Mouse (Mus musculus) ovary, adult 18-20 months (tissue): ENCODE results near the gene Grk4.
A peak's percentile ranks its signal among the peaks of the same experiment; 100 is the strongest.

Experiments used
- DNase-seq: peaks from one replicate; pipeline ENCODE4 v3.0.0; 2022; ENCODE audit warnings: low spot score, mixed read lengths

Grk4 gene

GRCm38 (mm10) chr5:34659686-34660590 is at the start of gene Grk4, which contains the start of gene Nop14:
TSS of gene Grk4 (plus strand) at chr5:34660379.
TSS of gene Nop14 (minus strand) at chr5:34660148.
- DNase-seq: peak; percentile 99

DNA sequence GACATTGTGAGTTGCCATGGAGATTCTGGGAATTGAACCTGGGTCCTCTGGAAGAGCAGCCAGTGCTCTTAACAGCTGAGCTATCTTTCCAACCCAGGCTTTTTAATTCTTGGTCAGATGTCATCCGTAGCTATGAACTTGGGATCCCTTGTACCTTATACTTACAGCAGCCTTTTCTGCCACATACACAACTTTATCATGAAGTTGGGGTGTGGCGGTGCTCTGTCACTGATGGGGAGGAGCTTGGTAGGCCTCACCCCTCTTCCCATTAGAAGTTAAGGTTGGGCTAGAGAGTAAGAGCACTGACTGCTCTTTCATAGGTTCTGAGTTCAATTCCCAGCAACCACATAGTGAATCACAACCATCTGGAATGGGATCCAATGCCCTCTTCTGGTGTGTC is 27.2 kb upstream of the Grk4 start:
- DNase-seq: no peak

- no peak for DNase-seq
Measured at GRCm38 (mm10) chr5:34633641-34634040, 26.5 kb upstream of the Grk4 start.

DNA sequence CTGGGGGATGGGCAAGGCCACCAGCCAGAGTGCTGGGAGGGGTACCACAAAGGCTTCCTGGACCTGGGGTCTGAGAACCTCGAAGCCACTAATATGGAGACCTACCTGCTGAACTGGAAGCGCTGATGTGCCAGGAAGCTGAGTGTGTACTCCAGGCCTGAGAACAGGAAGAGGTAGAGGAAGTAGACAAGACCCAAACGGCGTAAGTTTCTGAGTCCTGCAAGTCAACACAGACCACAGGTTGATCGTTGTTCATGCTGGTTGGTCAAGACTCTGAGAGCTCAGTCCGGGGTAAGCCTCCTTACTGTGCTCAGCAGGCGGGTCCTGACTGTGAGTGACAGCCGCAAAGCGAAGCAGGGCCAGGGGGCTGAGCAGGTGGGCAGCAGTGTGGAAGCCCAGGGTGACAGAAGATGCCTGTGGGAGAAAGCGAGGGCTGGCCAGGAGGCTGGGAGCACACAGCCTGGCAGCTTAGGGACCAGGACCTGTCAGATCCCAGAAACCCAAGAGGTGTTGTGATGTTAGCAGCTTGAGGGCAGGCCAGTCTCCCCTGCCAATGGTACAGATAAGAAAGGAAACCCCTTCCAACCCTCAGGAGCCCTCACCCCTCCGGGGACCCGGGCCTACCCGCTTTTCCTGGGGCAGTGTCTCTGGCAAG is 25.3 kb upstream of the Grk4 start:
- no peak for DNase-seq

GRCm38 (mm10) chr5:34635665-34636192 is 24.4 kb upstream of the Grk4 start:
- no peak for DNase-seq

DNA sequence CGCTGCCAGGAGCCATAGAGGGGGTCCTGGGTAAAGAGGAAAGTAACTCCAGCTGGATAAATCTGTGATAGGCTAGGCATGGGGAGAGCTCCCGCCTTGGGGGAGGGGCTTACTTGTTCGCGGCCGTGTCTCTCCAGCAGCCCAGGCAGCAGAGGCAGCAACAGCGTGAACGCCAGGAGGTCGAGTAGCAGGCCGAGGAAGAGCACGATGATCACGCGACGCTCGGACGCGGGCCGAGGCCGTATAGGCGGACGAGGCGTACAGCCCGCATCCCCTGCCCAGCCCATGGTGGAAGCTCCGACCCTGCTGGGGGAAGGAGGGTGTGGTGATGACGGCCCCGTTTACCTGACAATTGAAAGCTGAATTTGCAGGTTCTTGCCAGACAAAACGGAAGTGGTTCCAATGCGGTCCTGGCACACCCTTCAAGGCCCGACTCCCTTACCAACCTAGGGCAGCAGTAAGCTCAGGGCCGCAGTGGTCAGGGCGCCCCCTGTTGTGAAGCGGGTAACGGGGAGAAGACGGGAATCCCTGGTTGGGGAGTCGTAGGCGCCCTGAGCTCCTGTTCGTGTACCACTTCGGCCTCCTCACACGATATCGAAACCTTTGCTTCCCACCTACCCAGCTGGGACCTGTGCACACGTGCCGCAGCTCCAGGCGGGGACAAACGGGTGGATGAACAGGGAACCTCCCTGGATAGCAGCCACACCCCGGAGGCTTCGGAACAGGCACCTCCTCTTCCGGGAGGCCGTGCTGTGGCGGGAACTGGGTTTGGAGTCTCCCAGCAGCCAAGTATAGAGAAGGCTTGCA is 23.5 kb upstream of the Grk4 start, which contains the start of gene Mfsd10:
Gene Mfsd10, minus strand, starts transcription at position 732 of the 807 bp plus-strand sequence.
- DNase-seq: peak; percentile 74

GRCm38 (mm10) chr5:34637591-34638156 is 22.5 kb upstream of the Grk4 start:
- DNase-seq: no peak

DNA sequence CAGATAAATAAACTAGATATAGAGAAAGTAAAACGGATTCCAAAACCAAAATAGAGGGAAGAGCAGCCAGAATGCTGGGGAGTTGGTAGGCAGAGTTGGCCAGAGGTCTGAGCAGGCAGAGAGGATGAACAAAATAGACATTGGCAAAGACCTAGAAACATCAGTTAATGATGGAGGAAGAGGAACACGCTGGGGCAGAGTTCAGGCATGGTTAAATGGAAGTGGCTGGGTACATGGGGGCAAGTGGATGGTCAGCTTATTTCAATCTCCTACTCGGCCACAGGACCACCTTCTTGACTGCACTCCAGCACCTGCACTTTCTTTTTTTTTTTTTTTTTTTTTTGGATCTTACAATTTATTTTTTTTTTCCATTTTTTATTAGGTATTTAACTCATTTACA is 18.2 kb upstream of the Grk4 start:
- no peak for DNase-seq

GRCm38 (mm10) chr5:34642932-34643331 is 17.2 kb upstream of the Grk4 start:
- DNase-seq: no peak

GRCm38 (mm10) chr5:34647581-34647980 is 12.6 kb upstream of the Grk4 start:
- DNase-seq: no peak

GRCm38 (mm10) chr5:34652961-34653360 is 7.2 kb upstream of the Grk4 start:
- DNase-seq: no peak

- DNase-seq: no peak
Measured at GRCm38 (mm10) chr5:34654881-34655280, 5.3 kb upstream of the Grk4 start.

- no peak for DNase-seq
Measured at GRCm38 (mm10) chr5:34657556-34657955, 2.6 kb upstream of the Grk4 start.

DNA sequence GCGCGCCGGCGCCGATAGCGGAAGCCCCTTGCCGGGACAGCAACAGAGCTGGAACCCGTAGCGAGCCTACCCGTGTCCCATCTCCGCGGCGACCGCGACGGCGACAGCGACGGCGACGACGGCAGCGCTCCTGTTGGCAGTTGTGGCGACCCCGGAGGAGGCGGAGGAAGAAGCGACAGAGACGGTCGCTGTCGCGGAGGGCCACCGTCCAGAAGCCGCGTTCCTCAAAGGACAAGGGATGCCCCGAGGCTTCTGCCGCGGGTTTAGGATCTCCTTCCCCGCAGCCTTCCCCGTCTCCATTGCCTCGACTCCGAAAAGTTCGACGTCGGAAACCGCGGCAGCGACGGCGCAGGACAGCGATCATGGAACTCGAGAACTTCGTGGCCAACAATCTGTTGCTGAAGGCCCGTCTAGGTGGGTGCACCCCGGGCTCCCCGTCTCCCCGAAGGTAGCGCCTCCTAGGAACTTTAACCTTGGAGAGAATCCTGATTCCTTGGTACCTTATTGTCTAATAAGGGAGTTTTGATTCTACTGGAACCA is 482 bp downstream of the Grk4 start:
- DNase-seq: no peak

DNA sequence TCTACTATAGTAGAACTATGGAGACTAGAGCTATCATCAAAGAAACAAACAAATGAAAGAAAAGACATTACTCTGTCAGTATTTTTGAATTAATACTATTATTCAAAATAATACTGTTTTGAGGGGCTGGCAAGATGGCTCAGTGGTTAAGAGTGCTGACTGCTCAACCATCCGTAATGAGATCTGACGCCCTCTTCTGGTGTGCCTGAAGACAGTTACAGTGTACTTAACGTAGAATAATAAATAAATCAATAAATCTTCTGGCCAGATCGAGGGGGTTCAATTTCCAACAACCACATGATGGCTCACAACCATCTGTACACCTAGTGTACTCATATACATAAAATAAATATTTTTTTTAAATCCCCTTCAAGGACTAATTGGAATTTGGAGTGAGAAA is 1.7 kb downstream of the Grk4 start:
- no peak for DNase-seq

DNA sequence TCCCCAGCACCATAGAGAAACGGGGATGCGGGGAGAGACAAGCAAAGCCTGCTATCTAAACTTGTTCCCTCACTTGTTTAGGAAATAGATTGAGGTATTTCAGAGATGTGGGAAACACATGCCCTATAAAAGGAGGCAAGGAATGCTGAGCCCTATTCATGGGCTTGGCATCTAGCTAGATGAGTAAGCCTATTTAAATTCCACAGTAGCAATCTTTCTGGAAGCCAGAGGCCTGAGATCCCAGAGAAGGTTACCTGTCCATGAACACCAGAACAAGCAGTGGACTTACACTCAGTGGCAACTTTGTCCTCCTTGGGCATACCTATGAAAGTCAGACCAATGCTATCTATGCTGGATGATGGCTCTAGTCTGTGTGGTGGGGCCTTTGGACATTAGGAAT is 3.1 kb downstream of the Grk4 start:
- DNase-seq: no peak

DNA sequence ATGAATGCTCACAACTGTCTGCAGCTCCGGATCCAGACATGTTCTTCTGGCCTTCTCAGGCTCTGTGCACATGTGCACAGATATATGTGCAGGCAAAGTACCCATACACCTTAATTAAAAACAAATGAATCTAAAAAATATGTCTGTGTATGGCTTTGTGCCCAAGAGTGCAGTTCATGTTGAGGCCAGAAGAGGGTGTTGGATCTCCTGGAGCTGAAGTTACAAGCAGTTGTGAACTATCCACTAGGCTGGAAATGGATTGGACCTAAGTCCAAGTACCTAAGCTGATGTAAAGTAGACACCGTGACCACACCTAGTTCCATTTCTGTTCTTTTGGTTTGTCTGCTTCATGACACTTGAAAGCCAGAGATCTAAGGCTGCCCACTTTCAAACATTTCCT is 9.3 kb downstream of the Grk4 start:
- no peak for DNase-seq

- no peak for DNase-seq
Measured at GRCm38 (mm10) chr5:34670280-34670679, 10.1 kb downstream of the Grk4 start.

- no peak for DNase-seq
Measured at GRCm38 (mm10) chr5:34689868-34690267, 29.7 kb downstream of the Grk4 start.

GRCm38 (mm10) chr5:34692782-34693181 is 32.6 kb downstream of the Grk4 start:
- DNase-seq: no peak

DNA sequence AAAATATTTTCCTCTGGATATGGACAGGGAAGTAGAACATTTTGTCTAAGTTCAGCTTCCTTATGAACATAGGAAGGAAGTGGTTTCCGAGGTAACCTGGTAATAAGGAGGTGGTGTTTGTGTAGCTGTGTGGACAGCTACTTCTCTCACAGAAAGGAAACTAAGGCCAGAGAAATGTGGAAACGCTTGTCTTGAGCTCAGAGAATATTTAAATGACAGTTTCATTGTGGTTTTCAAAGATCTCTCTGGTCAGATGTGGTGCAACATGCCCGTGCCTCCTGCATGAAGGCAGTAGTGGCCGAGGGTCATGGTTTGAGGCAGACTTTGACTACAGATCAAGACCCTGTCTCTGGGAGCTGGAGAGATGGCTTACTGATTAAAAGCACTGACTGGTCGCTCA is 35.3 kb downstream of the Grk4 start:
- DNase-seq: no peak

- no peak for DNase-seq
Measured at GRCm38 (mm10) chr5:34708436-34708835, 48.3 kb downstream of the Grk4 start.
